Mouse (Mus musculus): ENCODE data around the gene Lrfn5. TPM values are rescaled to one million over a fixed set of nuclear protein-coding genes. Genes with fewer than 3 reads are reported as not detected.

The Lrfn5 gene
- polyA plus RNA-seq, 1 experiment from 2014 or later = 0.38 TPM

DNA sequence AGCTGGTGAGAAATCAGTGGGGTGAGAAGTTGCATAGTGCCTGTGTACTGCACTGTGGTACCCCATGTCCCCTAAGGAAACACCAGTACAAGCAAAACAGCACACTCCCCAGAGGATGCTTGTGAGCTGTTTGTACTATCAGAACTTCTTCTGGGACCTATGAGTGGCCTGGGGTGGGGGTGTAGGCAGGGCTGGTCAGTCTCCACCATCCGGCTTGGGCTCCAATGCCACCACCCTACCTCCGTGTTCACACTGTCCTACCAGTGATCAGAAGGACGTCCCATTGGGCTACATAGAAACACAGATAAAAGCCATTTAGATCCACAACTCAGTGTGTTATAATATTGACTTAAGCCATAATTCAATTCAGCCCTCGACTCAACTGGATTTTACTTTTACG lies 131.4 kb downstream of the Lrfn5 start:
- no peaks in the 10 kb centered on the region for H3K27me3 ChIP-seq (replicated peaks)
- no peaks in the 10 kb centered on the region for H3K4me1 ChIP-seq (replicated peaks)
- no peak overlapping the region for H3K4me2 ChIP-seq
- WGBS = 76% methylated on average over 5 of the region's 5 CpGs
- H3K27ac ChIP-seq (ENCODE audit: poor library complexity, severe bottlenecking) = no peak overlapping the region
- peaks cover 2% of the 10 kb centered on the region; the same call in 1 of the 2 replicates for H3K9me3 ChIP-seq (replicated peaks)
- no peak overlapping the region for H3K4me3 ChIP-seq
- H3K9ac ChIP-seq = no peak overlapping the region
- H3K36me3 ChIP-seq = no peaks in the 10 kb centered on the region
- ATAC-seq (ENCODE audit: insufficient number of reproducible peaks, low FRiP score) = no peak

DNA sequence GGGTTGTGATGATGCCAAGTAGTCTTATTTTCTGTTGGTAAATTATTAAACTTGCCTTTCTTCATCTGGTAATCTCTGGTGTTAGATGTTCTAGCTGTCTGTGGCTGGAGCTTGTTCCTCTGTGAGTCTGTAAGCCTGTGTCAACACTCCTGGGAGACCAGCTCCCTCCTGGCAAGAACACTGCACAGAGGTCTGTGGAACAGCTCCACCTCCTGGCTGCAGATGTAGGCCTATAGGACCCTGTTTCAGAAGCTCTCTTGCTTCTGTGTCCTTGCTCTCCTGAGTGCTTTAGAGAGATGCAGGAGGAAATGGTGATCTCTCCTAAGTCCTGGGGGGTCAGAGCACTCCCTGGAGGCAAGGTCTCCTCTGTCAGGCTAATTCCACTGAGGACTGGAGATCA lies 200.2 kb downstream of the Lrfn5 start:
- Histone ChIP-seq H3K4me3 (no peak overlapping the region), H3K36me3 (no peaks in the 10 kb centered on the region), H3K4me1 (replicated peaks) (no peaks in the 10 kb centered on the region), H3K9me3 (replicated peaks) (no peaks in the 10 kb centered on the region), H3K4me2 (no peak overlapping the region), H3K9ac (no peak overlapping the region), H3K27ac (ENCODE audit: poor library complexity, severe bottlenecking) (no peak overlapping the region), H3K27me3 (replicated peaks) (no peaks in the 10 kb centered on the region)
- ATAC-seq (ENCODE audit: insufficient number of reproducible peaks, low FRiP score) = no peak

DNA sequence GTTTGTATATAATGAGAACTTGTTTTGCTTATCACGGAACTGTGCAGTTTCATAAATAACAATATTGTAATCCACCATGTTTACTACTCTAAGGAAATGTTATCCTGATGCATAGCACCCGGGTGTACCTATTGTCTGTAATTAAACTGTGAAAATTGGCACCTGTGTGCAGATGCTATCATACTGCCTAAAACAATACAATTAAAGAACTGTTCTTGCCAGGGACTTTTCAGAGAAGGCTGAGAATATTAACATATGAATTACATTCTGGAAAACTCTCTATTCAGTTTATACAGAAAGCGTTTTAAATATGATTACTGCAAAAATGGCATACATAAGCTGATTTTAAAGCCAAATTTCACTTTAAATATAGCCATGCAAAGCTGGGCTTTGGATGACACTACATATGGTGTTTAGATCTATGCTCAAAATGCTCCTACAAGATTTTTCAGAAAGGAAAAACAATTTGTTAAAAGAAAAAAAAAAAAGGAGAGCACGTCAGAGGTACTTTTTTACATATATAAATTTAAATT lies 284.2 kb downstream of the Lrfn5 start:
- WGBS = 73% methylated on average over 4 of the region's 4 CpGs
- no peak overlapping the region for H3K9ac ChIP-seq
- no peak for ATAC-seq (ENCODE audit: insufficient number of reproducible peaks, low FRiP score)
- H3K9me3 ChIP-seq (replicated peaks) = no peaks in the 10 kb centered on the region
- H3K27me3 ChIP-seq (replicated peaks) = no peaks in the 10 kb centered on the region
- H3K27ac ChIP-seq (ENCODE audit: poor library complexity, severe bottlenecking) = no peak overlapping the region
- H3K4me1 ChIP-seq (replicated peaks) = no peaks in the 10 kb centered on the region
- H3K4me2 ChIP-seq = no peak overlapping the region
- no peak overlapping the region for H3K4me3 ChIP-seq
- H3K36me3 ChIP-seq = no peaks in the 10 kb centered on the region

DNA sequence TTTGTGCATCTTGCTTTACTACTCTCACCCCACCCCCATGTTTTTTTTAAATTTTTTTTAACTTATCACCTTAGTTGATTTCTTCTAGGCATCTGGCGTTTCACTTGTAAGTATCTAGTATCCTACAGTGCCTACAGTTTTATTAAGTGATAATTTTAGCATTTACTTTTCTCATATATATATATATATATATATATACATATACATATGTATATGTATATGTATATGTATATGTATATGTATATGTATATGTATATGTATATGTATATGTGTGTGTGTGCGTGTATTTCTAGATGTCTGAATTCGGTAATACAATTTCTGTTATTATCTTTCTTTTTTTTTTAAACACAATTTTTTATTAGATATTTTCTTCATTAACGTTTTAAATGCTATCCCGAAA lies 300.7 kb downstream of the Lrfn5 start:
- no peaks in the 10 kb centered on the region for H3K4me1 ChIP-seq (replicated peaks)
- H3K36me3 ChIP-seq = no peaks in the 10 kb centered on the region
- H3K27ac ChIP-seq (ENCODE audit: poor library complexity, severe bottlenecking) = no peak overlapping the region
- no peak overlapping the region for H3K9ac ChIP-seq
- H3K9me3 ChIP-seq (replicated peaks) = no peaks in the 10 kb centered on the region
- ATAC-seq (ENCODE audit: insufficient number of reproducible peaks, low FRiP score) = no peak
- H3K4me2 ChIP-seq = no peak overlapping the region
- no peak overlapping the region for H3K4me3 ChIP-seq
- H3K27me3 ChIP-seq (replicated peaks) = no peaks in the 10 kb centered on the region
- WGBS = 83% methylated on average over 5 of the region's 5 CpGs

DNA sequence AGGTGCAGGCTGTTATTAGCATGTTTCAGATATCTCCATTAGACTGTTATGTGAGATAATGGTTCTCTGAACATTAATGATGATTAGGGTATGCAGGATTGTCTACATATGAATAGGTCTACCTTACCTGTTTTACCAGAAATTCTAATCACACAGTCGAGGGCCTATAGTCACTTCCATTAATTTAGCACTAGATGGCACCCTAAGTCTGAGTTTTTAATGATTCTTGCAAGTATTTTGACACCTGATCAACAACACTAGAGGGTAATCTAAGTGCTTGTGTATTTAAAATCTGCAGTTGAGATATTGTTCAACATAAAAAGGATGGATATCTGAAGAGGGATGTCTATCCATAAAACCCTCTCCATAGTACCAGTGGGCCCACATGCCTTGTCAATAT lies 303.4 kb downstream of the Lrfn5 start:
- no peaks in the 10 kb centered on the region for H3K4me1 ChIP-seq (replicated peaks)
- H3K36me3 ChIP-seq = no peaks in the 10 kb centered on the region
- ATAC-seq (ENCODE audit: insufficient number of reproducible peaks, low FRiP score) = no peak
- no peak overlapping the region for H3K27ac ChIP-seq (ENCODE audit: poor library complexity, severe bottlenecking)
- H3K4me3 ChIP-seq = no peak overlapping the region
- WGBS = 11% methylated on average over 1 of the region's 1 CpGs
- H3K4me2 ChIP-seq = no peak overlapping the region
- no peaks in the 10 kb centered on the region for H3K9me3 ChIP-seq (replicated peaks)
- no peak overlapping the region for H3K9ac ChIP-seq
- no peaks in the 10 kb centered on the region for H3K27me3 ChIP-seq (replicated peaks)

DNA sequence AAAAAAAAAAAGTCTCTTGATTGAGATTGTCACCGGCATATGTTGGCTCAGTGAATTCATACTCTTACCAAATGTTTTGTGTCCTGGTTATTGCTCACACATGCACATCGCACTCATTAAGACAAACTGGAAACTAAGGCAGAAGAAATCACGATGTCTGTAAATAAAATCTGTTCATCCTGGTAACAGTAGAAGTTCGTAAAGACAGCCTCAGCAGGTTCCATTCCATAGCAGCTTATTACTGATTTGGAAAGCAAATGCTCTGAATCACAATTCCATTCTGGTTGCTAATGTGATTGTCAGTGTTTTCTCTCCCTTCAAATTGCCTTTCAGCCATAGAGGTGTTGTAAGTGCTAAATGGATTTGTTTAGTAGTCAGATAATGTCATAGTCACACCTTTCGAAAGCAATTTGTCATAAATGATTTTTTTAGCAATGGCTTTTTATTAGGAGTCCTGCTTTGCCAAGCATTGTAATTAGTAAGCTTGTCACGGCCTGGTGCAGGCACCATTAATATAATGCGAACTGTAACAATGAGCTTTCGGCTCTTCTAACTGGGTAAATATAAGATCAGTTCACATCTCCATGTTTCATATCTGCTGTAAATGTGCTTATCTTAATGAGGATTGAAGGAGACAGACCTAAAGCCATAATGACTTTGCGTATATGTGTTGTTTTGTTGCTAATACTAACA lies 319.8 kb downstream of the Lrfn5 start:
- Histone ChIP-seq H3K27ac (ENCODE audit: poor library complexity, severe bottlenecking) (no peak overlapping the region), H3K9me3 (replicated peaks) (no peaks in the 10 kb centered on the region), H3K4me2 (no peak overlapping the region), H3K36me3 (no peaks in the 10 kb centered on the region), H3K27me3 (replicated peaks) (no peaks in the 10 kb centered on the region), H3K4me1 (replicated peaks) (no peaks in the 10 kb centered on the region), H3K9ac (no peak overlapping the region), H3K4me3 (no peak overlapping the region)
- no peak for ATAC-seq (ENCODE audit: insufficient number of reproducible peaks, low FRiP score)
- 82% methylated on average over 9 of the region's 9 CpGs for WGBS

DNA sequence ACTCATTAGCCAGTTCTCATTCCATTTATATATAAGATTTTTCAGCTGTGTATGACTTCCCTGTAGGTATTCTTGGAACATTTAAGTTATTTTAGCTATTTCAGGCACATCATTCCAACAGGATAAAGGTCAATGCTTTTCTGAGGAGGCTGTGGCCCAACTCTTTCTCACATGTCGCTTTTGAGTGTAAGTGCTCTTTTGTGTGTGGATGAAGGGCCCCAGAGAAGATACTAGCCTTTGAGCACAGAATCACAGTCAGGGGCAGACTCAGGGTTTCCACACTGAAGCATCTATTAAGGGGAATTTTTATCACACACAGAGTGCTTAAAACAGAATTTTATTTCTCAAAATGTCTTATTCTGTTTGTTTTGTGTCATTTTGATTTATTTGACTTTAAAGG lies 331.2 kb downstream of the Lrfn5 start:
- no peak overlapping the region for H3K27ac ChIP-seq (ENCODE audit: poor library complexity, severe bottlenecking)
- WGBS = 59% methylated on average over 1 of the region's 1 CpGs
- H3K4me3 ChIP-seq = no peak overlapping the region
- no peaks in the 10 kb centered on the region for H3K27me3 ChIP-seq (replicated peaks)
- H3K9me3 ChIP-seq (replicated peaks) = no peaks in the 10 kb centered on the region
- no peaks in the 10 kb centered on the region for H3K36me3 ChIP-seq
- no peak overlapping the region for H3K4me2 ChIP-seq
- no peak overlapping the region for H3K9ac ChIP-seq
- ATAC-seq (ENCODE audit: insufficient number of reproducible peaks, low FRiP score) = no peak
- H3K4me1 ChIP-seq (replicated peaks) = no peaks in the 10 kb centered on the region

Data from heart, embryonic 12.5 days (tissue).